Mouse (Mus musculus) C2C12 (cell line): ENCODE data around the gene Npas2. TPM values are rescaled to one million over a fixed set of nuclear protein-coding genes. Genes with fewer than 3 reads are reported as not detected.

ENCODE experiments used
- H3K27me3 ChIP-seq: one replicate; pipeline ENCODE4 v1.6.1; 2011; ENCODE audit not compliant: control insufficient read depth, insufficient read depth, insufficient read length
- H3K36me3 ChIP-seq: one replicate; pipeline ENCODE4 v1.6.1; 2011; ENCODE audit not compliant: control insufficient read depth, insufficient read depth
- H3K4me3 ChIP-seq: one replicate; pipeline ENCODE4 v1.5.1; 2011; ENCODE audit warnings: mild to moderate bottlenecking, control low read depth; ENCODE audit not compliant: poor library complexity, insufficient read depth, severe bottlenecking
- H3K79me2 ChIP-seq: one replicate; pipeline ENCODE4 v1.6.1; 2011; ENCODE audit not compliant: control insufficient read depth, insufficient read depth
- H3K79me3 ChIP-seq: one replicate; pipeline ENCODE4 v1.6.1; 2011; ENCODE audit warnings: low read depth, control low read depth
- H3ac ChIP-seq: one replicate; pipeline ENCODE3; 2011; ENCODE audit warnings: low read depth; ENCODE audit not compliant: control insufficient read depth, insufficient read length
- CEBPB ChIP-seq: IDR thresholded peaks from one replicate; pipeline ENCODE4 v1.6.1; 2011; ENCODE audit warnings: low read depth, mild to moderate bottlenecking, control low read depth, moderate library complexity
- CTCF ChIP-seq: IDR thresholded peaks from one replicate; pipeline ENCODE4 v1.5.1; 2011; ENCODE audit not compliant: control insufficient read depth, insufficient read depth, insufficient read length
- FOSL1 ChIP-seq: IDR thresholded peaks from one replicate; pipeline ENCODE4 v1.8.0; 2011; ENCODE audit warnings: mild to moderate bottlenecking, low read length; ENCODE audit not compliant: poor library complexity, insufficient read depth, severe bottlenecking
- MAX ChIP-seq: IDR thresholded peaks from one replicate; pipeline ENCODE4 v1.6.1; 2011; ENCODE audit warnings: mild to moderate bottlenecking, control low read depth
- MYOD1 ChIP-seq: IDR thresholded peaks from one replicate; pipeline ENCODE4 v1.6.1; 2011; ENCODE audit warnings: low read depth; ENCODE audit not compliant: control insufficient read depth, insufficient read length
- MYOG ChIP-seq: IDR thresholded peaks from one replicate; pipeline ENCODE4 v1.6.1; 2011; ENCODE audit not compliant: control insufficient read depth, insufficient read length; ENCODE audit errors: extremely low read depth
- USF1 ChIP-seq: IDR thresholded peaks from one replicate; pipeline ENCODE4 v1.6.1; 2011; ENCODE audit warnings: low read depth, mild to moderate bottlenecking, control low read depth, moderate library complexity
- polyA plus RNA-seq: library from polyadenylated mRNA; unstranded; fragments of >200 nt; fragmentation: generic; extraction: Trizol; gene quantifications from one replicate; pipeline ENCODE4 v1.2.1, GENCODE M21; 2012; ENCODE audit warnings: missing spikeins

Npas2 gene
- polyA plus RNA-seq, 1 experiment, result not detected

- no peak for TF ChIP-seq USF1
- TF ChIP-seq CTCF, result no peak
- no peak for TF ChIP-seq CEBPB
- no peak for TF ChIP-seq MYOG
- no peak for TF ChIP-seq MAX
- no peak for TF ChIP-seq MYOD1
- no peak for TF ChIP-seq FOSL1
- H3K4me3 ChIP-seq, result no peak overlapping the region
- H3K27me3 ChIP-seq, result peaks cover 28% of the 10 kb centered on the region
- no peaks in the 10 kb centered on the region for H3K79me2 ChIP-seq
- no peaks in the 10 kb centered on the region for H3K36me3 ChIP-seq
- H3K79me3 ChIP-seq, result no peaks in the 10 kb centered on the region
- H3ac ChIP-seq, result no peak overlapping the region
Measured at GRCm38 (mm10) chr1:39192460-39192996, 1.0 kb upstream of the Npas2 start.

GRCm38 (mm10) chr1:39193862-39194675 lies 538 bp downstream of the Npas2 start:
- Histone ChIP-seq H3K27me3 (peaks cover 28% of the 10 kb centered on the region), H3ac (peak overlapping the region; percentile 48), H3K4me3 (no peak overlapping the region), H3K79me2 (no peaks in the 10 kb centered on the region), H3K36me3 (no peaks in the 10 kb centered on the region), H3K79me3 (no peaks in the 10 kb centered on the region)
- TF ChIP-seq MYOG, result no peak
- no peak for TF ChIP-seq USF1
- TF ChIP-seq CTCF, result no peak
- TF ChIP-seq CEBPB, result no peak
- TF ChIP-seq MYOD1, result no peak
- TF ChIP-seq MAX, result no peak
- TF ChIP-seq FOSL1, result no peak

- Histone ChIP-seq H3ac (no peak overlapping the region), H3K79me2 (no peaks in the 10 kb centered on the region), H3K4me3 (no peak overlapping the region), H3K36me3 (no peaks in the 10 kb centered on the region), H3K27me3 (peaks cover 28% of the 10 kb centered on the region), H3K79me3 (no peaks in the 10 kb centered on the region)
- no peak for TF ChIP-seq CTCF
- no peak for TF ChIP-seq CEBPB
- no peak for TF ChIP-seq USF1
- TF ChIP-seq FOSL1, result no peak
- no peak for TF ChIP-seq MAX
- TF ChIP-seq MYOG, result no peak
- no peak for TF ChIP-seq MYOD1
Measured at GRCm38 (mm10) chr1:39194959-39195358, 1.4 kb downstream of the Npas2 start.

DNA sequence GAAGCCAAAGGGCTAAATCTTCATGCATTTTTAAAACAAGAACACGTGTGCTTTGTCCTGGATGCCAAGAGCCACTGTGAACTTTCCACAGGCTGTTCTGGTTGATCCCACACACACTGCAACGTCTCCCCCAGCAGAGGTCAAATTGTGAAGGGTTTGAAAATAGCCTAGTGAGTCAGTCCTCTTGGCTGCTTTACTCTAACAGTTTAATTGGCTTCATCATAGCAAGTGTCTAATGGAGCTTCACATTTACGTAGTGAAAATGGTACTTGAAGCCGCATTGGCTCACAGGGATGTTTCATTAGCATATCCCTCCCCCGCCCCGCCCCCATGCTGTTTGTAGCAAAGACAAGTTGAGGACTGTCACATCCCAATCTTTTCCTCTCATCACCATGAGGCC lies 2.6 kb downstream of the Npas2 start:
- no peaks in the 10 kb centered on the region for H3K79me2 ChIP-seq
- no peak overlapping the region for H3ac ChIP-seq
- no peak overlapping the region for H3K4me3 ChIP-seq
- no peaks in the 10 kb centered on the region for H3K79me3 ChIP-seq
- H3K27me3 ChIP-seq, result peaks cover 25% of the 10 kb centered on the region
- TF ChIP-seq USF1 (no peak), CTCF (no peak), MYOG (no peak), FOSL1 (no peak), CEBPB (no peak), MAX (no peak), MYOD1 (no peak)
- H3K36me3 ChIP-seq, result no peaks in the 10 kb centered on the region

- TF ChIP-seq CEBPB (no peak), CTCF (no peak), MYOG (no peak), USF1 (no peak), MAX (no peak), FOSL1 (no peak), MYOD1 (no peak)
- no peaks in the 10 kb centered on the region for H3K36me3 ChIP-seq
- no peak overlapping the region for H3K4me3 ChIP-seq
- H3K27me3 ChIP-seq, result peaks cover 28% of the 10 kb centered on the region
- H3ac ChIP-seq, result no peak overlapping the region
- H3K79me3 ChIP-seq, result no peaks in the 10 kb centered on the region
- no peaks in the 10 kb centered on the region for H3K79me2 ChIP-seq
Measured at GRCm38 (mm10) chr1:39196676-39197375, 3.3 kb downstream of the Npas2 start.
